Mouse (Mus musculus) adrenal gland, postnatal 36 days (tissue): ENCODE results near the gene Gm11042. TPM values are rescaled to one million over a fixed set of nuclear protein-coding genes. Genes with fewer than 3 reads are reported as not detected.

Source experiments
- DNase-seq, 2 experiments: peaks; one replicate each; pipeline ENCODE4 v3.0.0; 2021; ENCODE audit warnings: mixed read lengths in 1 of 2
- long read RNA-seq, 2 experiments: library from polyadenylated mRNA; stranded (forward); transcript quantifications; one replicate each; pipeline ENCODE4 v2.0.0; 2021; ENCODE audit warnings: borderline sequencing depth in 2 of 2
- total RNA-seq, 2 experiments: library from RNA; stranded (reverse); gene quantifications; 2 replicates each; pipeline ENCODE4 v1.2.3; 2021

Gm11042 gene
- total RNA-seq, result not detected
- long read RNA-seq, experiment 1, result 0 reads
- long read RNA-seq, experiment 2, result 0 reads

- DNase-seq, result no peak
Observed at GRCm38 (mm10) chr12:74316344-74316973, at the start of gene Gm11042. TSS of gene Gm11042 (minus strand) at chr12:74316394.

DNA sequence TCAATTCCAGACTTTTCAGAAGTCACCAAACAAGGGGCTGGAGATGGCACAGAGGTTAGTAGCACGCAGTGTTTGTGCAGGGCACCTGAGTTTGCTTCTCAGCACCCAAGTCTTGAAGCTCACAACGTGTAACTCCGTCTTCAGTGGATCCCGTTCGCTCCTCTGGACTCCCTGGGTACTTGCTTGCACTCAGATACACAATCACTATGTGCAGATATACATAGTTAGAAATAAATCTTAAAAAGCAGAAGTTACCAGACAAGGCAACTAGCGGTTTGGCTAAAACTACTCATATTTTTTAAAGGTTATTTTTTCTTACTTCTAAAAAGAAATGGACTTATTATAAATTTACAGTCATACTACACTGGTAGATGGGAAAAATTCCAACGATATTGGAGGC lies 48.3 kb upstream of the Gm11042 start:
- DNase-seq, result no peak

DNA sequence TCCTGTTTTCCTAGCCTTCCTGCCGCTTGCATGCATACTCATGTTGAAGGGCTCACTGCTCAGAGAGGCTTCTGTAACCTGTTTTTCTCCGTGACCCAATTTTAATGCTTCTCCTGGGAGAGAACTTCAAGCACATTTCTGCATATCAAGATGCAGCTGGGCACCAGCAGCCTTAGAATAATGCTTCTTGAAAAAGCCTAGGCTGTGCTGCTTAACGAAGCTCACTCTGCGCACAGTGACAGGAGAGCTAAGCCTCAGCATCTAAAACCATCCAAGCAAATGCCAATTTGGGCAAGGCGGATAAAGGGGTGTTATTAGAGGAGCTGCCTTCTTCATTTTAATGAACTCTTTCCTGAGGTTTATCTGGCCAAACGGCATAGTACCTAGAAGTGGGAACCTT lies 46.9 kb upstream of the Gm11042 start:
- DNase-seq, result no peak

DNA sequence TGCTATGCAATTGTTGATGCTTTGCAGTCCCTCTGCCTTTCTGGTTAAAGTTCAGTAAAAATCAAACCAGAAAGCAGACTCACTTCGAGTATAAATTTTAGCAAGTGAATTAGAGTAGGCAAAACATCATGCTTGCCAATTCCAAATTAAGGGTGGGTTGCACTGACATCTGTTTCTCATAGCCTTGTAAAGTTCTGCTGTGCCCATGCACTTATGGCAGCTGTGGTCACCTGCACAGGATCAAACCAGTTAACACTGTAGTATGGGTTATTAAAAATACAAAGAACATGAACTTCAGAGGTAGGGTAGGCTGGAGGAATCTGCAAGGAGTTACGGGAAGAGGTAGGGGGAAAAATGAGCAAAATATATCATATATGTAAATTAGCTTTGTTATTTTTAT lies 46.3 kb upstream of the Gm11042 start:
- no peak for DNase-seq

GRCm38 (mm10) chr12:74359791-74360190 lies 43.6 kb upstream of the Gm11042 start:
- DNase-seq, result no peak

GRCm38 (mm10) chr12:74357806-74358205 lies 41.6 kb upstream of the Gm11042 start:
- no peak for DNase-seq

DNA sequence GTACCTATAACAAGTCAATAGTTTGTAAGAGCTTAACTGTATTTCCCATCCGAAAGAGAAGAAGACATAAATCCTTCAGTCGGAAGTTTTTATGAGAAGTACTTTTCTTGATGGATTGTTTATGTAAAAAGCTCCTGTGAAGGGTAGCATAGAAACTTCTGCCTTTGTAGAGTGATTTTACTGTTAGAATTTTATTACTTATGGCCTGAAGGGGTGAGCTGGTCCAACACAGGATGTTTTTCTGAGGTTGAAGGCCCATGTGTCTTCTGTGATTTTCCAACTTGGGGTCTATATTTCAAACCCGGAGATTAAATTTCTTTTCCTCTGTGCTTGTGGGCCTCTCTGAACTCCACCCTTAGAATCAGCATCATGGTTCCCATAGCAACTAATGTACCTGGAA lies 26.5 kb upstream of the Gm11042 start:
- no peak for DNase-seq

GRCm38 (mm10) chr12:74340070-74340469 lies 23.9 kb upstream of the Gm11042 start:
- DNase-seq, result no peak

GRCm38 (mm10) chr12:74333706-74334105 lies 17.5 kb upstream of the Gm11042 start:
- no peak for DNase-seq

- peak; percentile 74 to 77 for DNase-seq
Observed at GRCm38 (mm10) chr12:74333016-74333415, 16.8 kb upstream of the Gm11042 start.

- DNase-seq, result no peak
Observed at GRCm38 (mm10) chr12:74329759-74330158, 13.6 kb upstream of the Gm11042 start.

DNA sequence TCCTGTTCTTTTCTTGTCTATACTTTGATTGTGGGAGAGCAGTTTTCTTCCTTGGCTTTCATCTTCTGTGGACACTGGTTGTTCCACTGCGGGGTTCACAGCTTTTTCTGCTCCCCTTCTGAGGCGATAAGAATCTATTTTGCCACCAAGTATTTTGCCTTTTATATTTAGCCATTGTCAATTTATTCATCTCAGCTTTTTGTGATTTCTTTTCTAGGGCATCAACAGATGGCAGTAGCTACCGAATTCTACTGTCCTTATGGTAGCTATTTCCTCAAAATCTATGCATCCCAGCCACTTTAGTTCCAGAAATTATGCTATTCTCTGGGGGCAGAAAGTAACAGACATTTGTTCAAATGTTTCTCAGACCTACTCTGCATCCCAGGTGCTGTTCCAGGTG lies 10.4 kb upstream of the Gm11042 start:
- DNase-seq, result no peak

GRCm38 (mm10) chr12:74321981-74322380 lies 5.8 kb upstream of the Gm11042 start:
- DNase-seq, result no peak

DNA sequence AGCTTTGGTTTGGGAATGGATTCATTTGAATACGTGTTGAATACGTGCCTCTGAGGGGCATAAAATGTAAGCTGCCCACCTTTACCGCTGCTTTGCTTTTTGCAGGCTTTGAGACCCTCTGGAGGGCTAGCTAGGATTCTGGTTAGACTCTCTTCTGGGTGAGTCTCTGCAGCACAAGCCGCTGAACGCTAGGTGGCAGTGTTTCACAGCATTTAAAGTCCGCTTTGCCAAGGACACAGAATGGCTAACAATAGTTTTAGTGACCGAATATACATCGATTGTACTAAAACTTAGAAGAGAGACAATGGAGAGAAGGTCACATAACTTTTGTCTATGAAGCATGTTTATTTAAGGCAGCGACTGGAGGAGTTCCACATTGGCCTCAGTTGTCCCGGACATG lies 4.1 kb upstream of the Gm11042 start:
- DNase-seq, result peak; percentile 60 to 66

DNA sequence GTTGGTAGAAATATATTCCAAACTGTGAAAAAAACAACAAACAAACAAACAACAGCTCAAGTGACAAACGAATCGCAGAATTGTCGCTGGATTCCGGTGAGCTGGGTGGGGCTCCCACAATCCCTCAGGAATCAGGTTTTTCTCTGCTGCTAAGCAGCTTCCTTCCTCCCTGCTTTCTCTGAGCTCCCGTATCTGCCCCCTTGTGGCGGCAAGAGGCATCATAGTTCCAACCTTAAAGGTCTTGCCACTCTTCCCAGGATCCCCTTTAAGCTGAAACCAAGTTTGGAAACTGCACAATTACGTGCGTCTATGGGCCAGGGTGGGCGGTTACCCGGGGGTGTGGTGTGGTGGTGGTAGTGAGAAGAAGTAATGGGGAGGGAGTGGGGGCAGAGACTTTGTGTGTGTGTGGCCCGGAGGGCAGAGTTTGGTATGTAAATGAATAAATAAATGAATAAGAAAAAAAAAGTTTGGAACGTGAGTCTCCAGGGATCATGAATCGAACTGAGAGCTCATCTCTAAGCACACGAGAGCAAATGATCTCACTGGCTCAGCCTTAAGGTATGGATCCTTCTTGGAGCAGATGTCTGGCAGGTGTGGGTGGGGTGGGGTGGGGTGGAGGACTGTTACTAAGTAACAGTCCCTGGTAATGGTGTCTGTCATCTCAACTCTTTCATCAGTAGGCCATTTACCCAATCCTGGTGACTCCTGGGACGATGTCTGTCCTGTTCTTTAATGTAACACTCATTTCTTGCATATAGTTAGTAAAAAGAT lies 980 bp upstream of the Gm11042 start:
- peak; percentile 71 to 81 for DNase-seq

GRCm38 (mm10) chr12:74315221-74315620 lies 973 bp downstream of the Gm11042 start:
- DNase-seq, result no peak

DNA sequence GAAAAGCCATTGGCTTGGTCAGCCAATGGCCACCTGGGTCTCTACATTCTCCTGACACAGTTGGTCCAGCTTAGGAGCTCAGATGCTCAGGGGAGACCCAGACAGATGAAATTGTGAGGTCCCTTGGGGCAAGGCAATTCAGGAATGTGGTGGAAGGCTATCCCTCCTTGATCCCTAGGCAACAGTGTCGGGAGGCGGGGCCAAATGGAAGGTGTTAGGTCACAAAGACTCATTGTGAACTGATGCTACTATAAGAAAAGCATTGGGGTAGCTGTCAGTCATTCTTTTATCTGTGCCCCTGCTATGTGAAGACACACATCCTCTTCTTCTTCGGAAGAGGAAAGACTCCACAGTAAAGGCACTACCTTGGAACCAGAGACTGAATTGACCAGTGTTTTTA lies 3.6 kb downstream of the Gm11042 start:
- DNase-seq, result no peak

DNA sequence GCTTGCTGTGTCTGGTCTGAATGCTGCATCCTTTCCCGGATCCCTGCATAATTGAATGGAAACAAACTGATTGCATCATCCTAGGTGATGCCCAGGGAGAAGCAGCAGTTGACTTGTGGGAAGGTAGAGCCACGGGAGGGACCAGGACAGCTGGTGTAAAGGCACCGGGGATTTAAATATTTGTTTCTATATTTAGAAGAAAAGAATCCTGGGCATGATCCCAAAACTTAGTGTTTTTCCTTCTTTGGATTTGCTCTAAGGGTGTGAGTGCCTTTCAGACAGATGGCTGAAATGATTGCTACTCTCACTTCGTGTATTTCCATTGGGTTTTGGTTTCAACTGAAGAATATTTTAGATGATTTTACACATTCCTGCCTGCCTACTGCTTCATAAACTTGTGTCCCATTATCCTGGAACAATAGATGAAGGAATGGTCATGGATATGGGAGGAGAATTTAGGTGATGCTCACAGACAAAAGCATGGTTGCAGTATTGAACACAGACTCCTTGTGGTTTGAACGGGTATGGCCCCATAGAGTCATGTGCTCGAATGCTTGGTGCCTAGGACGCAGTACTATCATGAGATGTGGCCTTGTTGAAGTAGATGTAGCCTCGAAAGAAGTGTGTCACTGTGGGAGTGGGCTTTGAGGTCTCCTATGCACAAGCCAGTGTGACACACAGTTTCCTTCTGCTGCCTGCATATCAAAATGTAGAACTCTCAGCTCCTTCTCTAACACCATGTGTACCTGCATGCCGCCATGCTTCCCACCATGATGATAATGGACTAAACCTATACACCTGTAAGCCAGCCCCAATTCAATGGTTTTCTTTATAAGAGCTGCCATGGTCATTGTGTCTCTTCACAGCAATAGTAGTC lies 12.5 kb downstream of the Gm11042 start:
- DNase-seq, result no peak

DNA sequence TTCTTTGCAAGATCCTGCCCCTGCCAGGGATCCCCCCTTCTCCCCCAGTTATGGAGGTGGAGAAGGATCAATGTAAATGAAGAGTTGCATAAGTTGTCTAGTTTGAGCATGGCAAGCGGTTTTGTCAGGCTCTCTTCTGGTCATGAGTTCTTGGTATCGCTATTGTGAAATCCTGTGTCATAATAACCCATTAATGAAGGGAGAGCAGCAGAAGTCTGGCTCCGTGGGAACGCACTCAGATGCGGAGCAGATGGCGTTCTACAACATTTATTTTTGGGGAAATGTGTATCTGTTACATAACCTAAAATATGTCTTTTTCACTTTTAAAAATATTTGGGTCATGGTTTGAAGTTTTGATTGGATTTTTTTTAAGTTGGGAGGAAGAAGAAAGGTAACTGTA lies 14.6 kb downstream of the Gm11042 start:
- DNase-seq, result no peak

GRCm38 (mm10) chr12:74296374-74296773 lies 19.8 kb downstream of the Gm11042 start:
- no peak for DNase-seq

DNA sequence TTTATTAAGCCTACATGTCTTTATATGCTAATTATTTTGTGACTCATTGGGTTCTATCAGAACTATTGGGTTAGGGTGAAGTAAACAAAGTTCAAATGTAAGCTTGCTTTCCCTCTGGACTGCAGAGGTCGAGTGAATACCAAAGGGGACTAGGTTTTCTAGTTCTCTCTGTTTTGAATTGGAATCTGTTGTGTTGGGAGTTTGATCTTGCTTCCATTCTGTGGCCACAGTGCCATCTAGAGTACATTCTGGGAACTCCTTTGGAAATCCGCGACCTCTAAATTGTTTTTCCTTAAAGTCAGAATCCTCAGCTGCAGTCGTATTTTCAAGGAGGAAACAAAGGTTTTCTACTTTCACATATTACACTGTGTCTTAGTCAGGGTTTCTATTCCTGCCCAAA lies 22.6 kb downstream of the Gm11042 start:
- DNase-seq, result peak in 1 of 2 experiments; percentile 12

- DNase-seq, result no peak
Observed at GRCm38 (mm10) chr12:74290983-74291382, 25.2 kb downstream of the Gm11042 start.

GRCm38 (mm10) chr12:74284685-74285054 lies 31.5 kb downstream of the Gm11042 start:
- DNase-seq, result no peak
